Mouse (Mus musculus): ENCODE measurements around the gene Gas7. TPM values are rescaled to one million over a fixed set of nuclear protein-coding genes. Genes with fewer than 3 reads are reported as not detected.

Gene Gas7
- polyA plus RNA-seq, 1 experiment from 2014 or later = 9.8 TPM

GRCm38 (mm10) chr11:67523806-67524205, 68.6 kb downstream of the Gas7 start:
- no peak overlapping the region for H3K9ac ChIP-seq
- ATAC-seq (ENCODE audit: low FRiP score, low read depth) = no peak
- H3K27ac ChIP-seq = no peak overlapping the region
- no peaks in the 10 kb centered on the region for H3K27me3 ChIP-seq
- no peaks in the 10 kb centered on the region for H3K36me3 ChIP-seq
- 23% methylated on average over 3 of the region's 3 CpGs for WGBS
- H3K4me1 ChIP-seq = peaks cover 18% of the 10 kb centered on the region
- no peaks in the 10 kb centered on the region for H3K9me3 ChIP-seq
- no peak overlapping the region for H3K4me3 ChIP-seq
- no peak overlapping the region for H3K4me2 ChIP-seq (replicated peaks)

GRCm38 (mm10) chr11:67524731-67525130, 69.5 kb downstream of the Gas7 start:
- H3K4me3 ChIP-seq = no peak overlapping the region
- peaks cover 18% of the 10 kb centered on the region for H3K4me1 ChIP-seq
- no peaks in the 10 kb centered on the region for H3K27me3 ChIP-seq
- H3K27ac ChIP-seq = no peak overlapping the region
- no peak overlapping the region; the same call in 1 of the 2 replicates for H3K9ac ChIP-seq
- no peak for ATAC-seq (ENCODE audit: low FRiP score, low read depth)
- WGBS = 53% methylated on average over 2 of the region's 2 CpGs
- H3K36me3 ChIP-seq = no peaks in the 10 kb centered on the region
- no peaks in the 10 kb centered on the region for H3K9me3 ChIP-seq
- H3K4me2 ChIP-seq (replicated peaks) = no peak overlapping the region

GRCm38 (mm10) chr11:67525841-67526240, 70.6 kb downstream of the Gas7 start:
- no peak overlapping the region for H3K4me3 ChIP-seq
- H3K27ac ChIP-seq = no peak overlapping the region
- H3K4me1 ChIP-seq = peaks cover 18% of the 10 kb centered on the region
- 65% methylated on average over 3 of the region's 3 CpGs for WGBS
- H3K9ac ChIP-seq = no peak overlapping the region
- no peak for ATAC-seq (ENCODE audit: low FRiP score, low read depth)
- no peaks in the 10 kb centered on the region for H3K27me3 ChIP-seq
- H3K36me3 ChIP-seq = no peaks in the 10 kb centered on the region
- no peaks in the 10 kb centered on the region for H3K9me3 ChIP-seq
- H3K4me2 ChIP-seq (replicated peaks) = no peak overlapping the region

GRCm38 (mm10) chr11:67526621-67527545, 71.6 kb downstream of the Gas7 start:
- WGBS = 67% methylated on average over 12 of the region's 12 CpGs
- peaks cover 19% of the 10 kb centered on the region for H3K4me1 ChIP-seq

GRCm38 (mm10) chr11:67531286-67531685, 76.0 kb downstream of the Gas7 start:
- ATAC-seq (ENCODE audit: low FRiP score, low read depth) = no peak
- Histone ChIP-seq H3K4me1 (peaks cover 24% of the 10 kb centered on the region), H3K27ac (no peak overlapping the region), H3K4me3 (no peak overlapping the region), H3K36me3 (no peaks in the 10 kb centered on the region), H3K27me3 (no peaks in the 10 kb centered on the region), H3K4me2 (replicated peaks) (no peak overlapping the region), H3K9me3 (no peaks in the 10 kb centered on the region), H3K9ac (no peak overlapping the region)
- 69% methylated on average over 2 of the region's 2 CpGs for WGBS

More at GRCm38 (mm10) chr11:67526621-67527545, 71.6 kb downstream of the Gas7 start:
- H3K9ac ChIP-seq = no peak overlapping the region
- no peak overlapping the region for H3K4me3 ChIP-seq
- H3K4me2 ChIP-seq (replicated peaks) = no peak overlapping the region
- no peaks in the 10 kb centered on the region for H3K9me3 ChIP-seq
- no peak for ATAC-seq (ENCODE audit: low FRiP score, low read depth)
- no peaks in the 10 kb centered on the region for H3K27me3 ChIP-seq
- H3K27ac ChIP-seq = no peak overlapping the region
- H3K36me3 ChIP-seq = no peaks in the 10 kb centered on the region

GRCm38 (mm10) chr11:67531926-67532565, 76.8 kb downstream of the Gas7 start:
- WGBS = 43% methylated on average over 6 of the region's 6 CpGs
- Histone ChIP-seq H3K9ac (no peak overlapping the region), H3K27me3 (no peaks in the 10 kb centered on the region), H3K9me3 (no peaks in the 10 kb centered on the region), H3K4me2 (replicated peaks) (no peak overlapping the region), H3K4me3 (no peak overlapping the region), H3K4me1 (peaks cover 16% of the 10 kb centered on the region), H3K36me3 (no peaks in the 10 kb centered on the region), H3K27ac (no peak overlapping the region)
- ATAC-seq (ENCODE audit: low FRiP score, low read depth) = no peak

GRCm38 (mm10) chr11:67532728-67533127, 77.5 kb downstream of the Gas7 start:
- Histone ChIP-seq H3K9ac (no peak overlapping the region), H3K4me2 (replicated peaks) (no peak overlapping the region), H3K27ac (no peak overlapping the region), H3K9me3 (no peaks in the 10 kb centered on the region), H3K4me3 (no peak overlapping the region), H3K4me1 (peaks cover 14% of the 10 kb centered on the region), H3K27me3 (no peaks in the 10 kb centered on the region), H3K36me3 (no peaks in the 10 kb centered on the region)
- no peak for ATAC-seq (ENCODE audit: low FRiP score, low read depth)
- 73% methylated on average over 10 of the region's 10 CpGs for WGBS

- WGBS = 62% methylated on average over 6 of the region's 6 CpGs
- H3K9me3 ChIP-seq = no peaks in the 10 kb centered on the region
- H3K4me1 ChIP-seq = peaks cover 14% of the 10 kb centered on the region
- H3K4me3 ChIP-seq = no peak overlapping the region
- no peak overlapping the region for H3K9ac ChIP-seq
- no peak for ATAC-seq (ENCODE audit: low FRiP score, low read depth)
- no peaks in the 10 kb centered on the region for H3K27me3 ChIP-seq
- no peak overlapping the region for H3K27ac ChIP-seq
- no peak overlapping the region for H3K4me2 ChIP-seq (replicated peaks)
- no peaks in the 10 kb centered on the region for H3K36me3 ChIP-seq
Observed at GRCm38 (mm10) chr11:67533151-67533550, 77.9 kb downstream of the Gas7 start.

GRCm38 (mm10) chr11:67535703-67536102, 80.5 kb downstream of the Gas7 start:
- peaks cover 14% of the 10 kb centered on the region for H3K4me1 ChIP-seq
- no peaks in the 10 kb centered on the region for H3K27me3 ChIP-seq
- no peak overlapping the region for H3K9ac ChIP-seq
- H3K9me3 ChIP-seq = no peaks in the 10 kb centered on the region
- H3K4me3 ChIP-seq = no peak overlapping the region
- H3K27ac ChIP-seq = no peak overlapping the region
- 88% methylated on average over 1 of the region's 1 CpGs for WGBS
- ATAC-seq (ENCODE audit: low FRiP score, low read depth) = no peak
- H3K4me2 ChIP-seq (replicated peaks) = no peak overlapping the region
- no peaks in the 10 kb centered on the region for H3K36me3 ChIP-seq

GRCm38 (mm10) chr11:67536413-67536812, 81.2 kb downstream of the Gas7 start:
- 83% methylated on average over 1 of the region's 1 CpGs for WGBS
- no peak for ATAC-seq (ENCODE audit: low FRiP score, low read depth)

GRCm38 (mm10) chr11:67537353-67537752, 82.1 kb downstream of the Gas7 start:
- H3K4me1 ChIP-seq = peaks cover 8% of the 10 kb centered on the region
- 81% methylated on average over 4 of the region's 4 CpGs for WGBS

More at GRCm38 (mm10) chr11:67536413-67536812, 81.2 kb downstream of the Gas7 start:
- H3K9me3 ChIP-seq = no peaks in the 10 kb centered on the region
- H3K9ac ChIP-seq = no peak overlapping the region
- no peak overlapping the region for H3K4me3 ChIP-seq
- H3K36me3 ChIP-seq = no peaks in the 10 kb centered on the region
- H3K4me2 ChIP-seq (replicated peaks) = no peak overlapping the region
- H3K27me3 ChIP-seq = no peaks in the 10 kb centered on the region
- peaks cover 14% of the 10 kb centered on the region for H3K4me1 ChIP-seq
- H3K27ac ChIP-seq = no peak overlapping the region

GRCm38 (mm10) chr11:67538557-67538956, 83.3 kb downstream of the Gas7 start:
- ATAC-seq (ENCODE audit: low FRiP score, low read depth) = no peak
- no peak overlapping the region for H3K27ac ChIP-seq

More at GRCm38 (mm10) chr11:67537353-67537752, 82.1 kb downstream of the Gas7 start:
- H3K9ac ChIP-seq = no peak overlapping the region
- no peak overlapping the region for H3K4me3 ChIP-seq
- H3K36me3 ChIP-seq = no peaks in the 10 kb centered on the region
- no peak for ATAC-seq (ENCODE audit: low FRiP score, low read depth)
- H3K27ac ChIP-seq = no peak overlapping the region
- H3K9me3 ChIP-seq = no peaks in the 10 kb centered on the region
- H3K27me3 ChIP-seq = no peaks in the 10 kb centered on the region
- no peak overlapping the region for H3K4me2 ChIP-seq (replicated peaks)

More at GRCm38 (mm10) chr11:67538557-67538956, 83.3 kb downstream of the Gas7 start:
- H3K27me3 ChIP-seq = no peaks in the 10 kb centered on the region
- no peaks in the 10 kb centered on the region for H3K36me3 ChIP-seq
- H3K9me3 ChIP-seq = no peaks in the 10 kb centered on the region
- H3K9ac ChIP-seq = no peak overlapping the region
- H3K4me2 ChIP-seq (replicated peaks) = no peak overlapping the region
- no peaks in the 10 kb centered on the region for H3K4me1 ChIP-seq
- no peak overlapping the region for H3K4me3 ChIP-seq
- WGBS = 75% methylated on average over 6 of the region's 6 CpGs
